Mouse (Mus musculus) liver, adult 2 months (tissue): ENCODE measurements around the gene Trio.

Experiments
- CTCF ChIP-seq: fragments of 200-500 bp; IDR thresholded peaks from 2 replicates; pipeline ENCODE4 v1.5.1; 2011; ENCODE audit warnings: low read depth, low read length, control low read depth
- POLR2A ChIP-seq: fragments of 200-500 bp; IDR thresholded peaks from 2 replicates; pipeline ENCODE4 v1.6.1; 2011; ENCODE audit warnings: low read length, control low read depth; ENCODE audit not compliant: insufficient read depth; ENCODE audit errors: extremely low read depth

GRCm38 (mm10) chr15:27822461-27822860, 203.2 kb downstream of the Trio start:
- TF ChIP-seq POLR2A (no peak), CTCF (no peak)
